Mouse (Mus musculus) left cerebral cortex, adult 8-10 months (tissue): ENCODE results near the gene Rsph6a. TPM values are rescaled to one million over a fixed set of nuclear protein-coding genes. Genes with fewer than 3 reads are reported as not detected.

Experiments used
- DNase-seq, 2 experiments: peaks; one replicate each; pipeline ENCODE4 v3.0.0; 2022; ENCODE audit warnings: low spot score in 2 of 2
- total RNA-seq, 4 experiments: library from RNA; stranded (reverse); gene quantifications; 2 replicates each; pipeline ENCODE4 v1.2.4; 2022

Rsph6a gene
- total RNA-seq: under 1 TPM in 3 of 4 experiments, not detected in 1; 0.24 to 0.79 (median 0.32) TPM

DNA sequence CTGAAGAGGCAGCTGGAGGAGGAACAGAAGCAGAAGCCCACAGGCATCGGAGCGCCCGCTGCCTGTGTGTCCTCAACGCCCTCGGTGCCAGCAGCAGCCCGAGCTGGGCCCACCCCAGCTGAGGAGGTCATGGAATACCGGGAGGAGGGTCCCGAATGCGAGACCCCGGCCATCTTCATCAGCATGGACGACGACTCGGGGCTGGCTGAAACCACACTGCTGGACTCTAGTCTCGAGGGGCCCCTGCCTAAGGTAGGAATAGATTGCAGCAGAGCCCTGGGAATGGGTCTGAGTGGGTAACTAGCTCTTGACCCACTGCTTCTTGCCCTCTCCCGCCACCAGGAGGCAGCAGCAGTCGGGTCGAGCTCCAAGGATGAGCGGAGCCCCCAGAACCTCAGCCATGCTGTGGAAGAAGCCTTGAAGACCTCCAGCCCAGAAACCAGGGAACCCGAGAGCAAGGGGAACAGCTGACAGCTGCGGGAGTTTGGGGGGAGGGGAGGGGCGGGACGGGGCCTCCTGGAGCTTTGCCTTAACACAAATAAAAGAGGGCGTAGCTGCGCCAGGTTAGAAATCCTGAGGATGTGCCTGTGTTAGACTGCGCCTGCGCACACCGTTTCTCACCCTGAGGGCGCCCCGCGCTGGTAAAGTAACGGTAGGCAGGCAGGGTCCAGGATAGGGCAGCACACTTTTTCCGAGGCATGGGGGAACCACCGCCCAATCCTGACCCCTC is at the start of gene Rsph6a:
Gene Rsph6a (plus strand): TSS at position 644 of the 730 bp plus-strand sequence.
- no peak for DNase-seq

DNA sequence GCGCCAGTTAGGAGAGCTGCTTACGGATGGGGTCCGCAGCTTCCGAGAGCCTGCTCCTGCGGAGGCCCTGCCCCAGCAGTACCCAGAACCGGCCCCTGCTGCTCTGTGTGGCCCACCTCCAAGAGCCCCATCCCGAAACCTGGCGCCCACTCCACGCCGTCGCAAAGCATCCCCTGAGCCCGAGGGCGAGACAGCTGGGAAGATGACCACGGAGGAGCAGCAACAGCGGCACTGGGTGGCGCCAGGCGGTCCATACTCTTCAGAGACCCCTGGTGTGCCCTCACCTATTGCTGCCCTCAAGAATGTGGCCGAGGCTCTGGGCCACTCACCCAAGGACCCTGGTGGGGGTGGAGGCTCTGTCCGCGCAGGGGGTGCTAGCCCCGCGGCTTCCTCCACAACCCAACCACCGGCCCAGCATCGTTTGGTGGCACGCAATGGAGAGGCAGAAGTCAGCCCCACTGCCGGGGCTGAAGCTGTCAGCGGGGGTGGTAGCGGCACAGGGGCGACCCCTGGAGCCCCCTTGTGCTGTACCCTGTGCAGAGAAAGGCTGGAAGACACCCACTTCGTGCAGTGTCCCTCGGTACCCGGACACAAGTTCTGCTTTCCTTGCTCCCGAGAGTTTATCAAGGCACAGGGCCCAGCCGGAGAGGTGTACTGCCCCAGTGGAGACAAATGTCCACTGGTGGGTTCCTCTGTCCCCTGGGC is 48.9 kb upstream of the Rsph6a start:
- DNase-seq: no peak

DNA sequence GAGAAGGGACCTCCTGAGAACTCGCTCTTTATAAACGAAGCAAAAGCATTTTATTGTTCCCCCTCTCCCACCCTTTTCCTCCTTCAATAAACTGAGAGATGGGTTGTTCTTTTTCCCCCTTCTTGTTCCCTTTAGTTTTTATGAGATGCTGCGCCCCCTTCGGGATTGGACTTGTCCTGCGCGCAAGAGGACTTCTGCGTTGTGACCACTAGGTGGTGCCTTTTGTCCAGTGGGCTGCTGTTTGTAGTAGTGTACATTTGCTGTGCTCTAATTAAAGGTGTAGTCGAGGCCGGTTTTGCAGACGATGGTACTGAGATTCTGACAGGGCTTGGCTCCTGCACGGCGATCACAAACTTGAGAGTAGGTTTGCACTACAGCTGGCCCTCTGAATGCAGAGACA is 48.0 kb upstream of the Rsph6a start:
- DNase-seq: peak; percentile 64 to 71

DNA sequence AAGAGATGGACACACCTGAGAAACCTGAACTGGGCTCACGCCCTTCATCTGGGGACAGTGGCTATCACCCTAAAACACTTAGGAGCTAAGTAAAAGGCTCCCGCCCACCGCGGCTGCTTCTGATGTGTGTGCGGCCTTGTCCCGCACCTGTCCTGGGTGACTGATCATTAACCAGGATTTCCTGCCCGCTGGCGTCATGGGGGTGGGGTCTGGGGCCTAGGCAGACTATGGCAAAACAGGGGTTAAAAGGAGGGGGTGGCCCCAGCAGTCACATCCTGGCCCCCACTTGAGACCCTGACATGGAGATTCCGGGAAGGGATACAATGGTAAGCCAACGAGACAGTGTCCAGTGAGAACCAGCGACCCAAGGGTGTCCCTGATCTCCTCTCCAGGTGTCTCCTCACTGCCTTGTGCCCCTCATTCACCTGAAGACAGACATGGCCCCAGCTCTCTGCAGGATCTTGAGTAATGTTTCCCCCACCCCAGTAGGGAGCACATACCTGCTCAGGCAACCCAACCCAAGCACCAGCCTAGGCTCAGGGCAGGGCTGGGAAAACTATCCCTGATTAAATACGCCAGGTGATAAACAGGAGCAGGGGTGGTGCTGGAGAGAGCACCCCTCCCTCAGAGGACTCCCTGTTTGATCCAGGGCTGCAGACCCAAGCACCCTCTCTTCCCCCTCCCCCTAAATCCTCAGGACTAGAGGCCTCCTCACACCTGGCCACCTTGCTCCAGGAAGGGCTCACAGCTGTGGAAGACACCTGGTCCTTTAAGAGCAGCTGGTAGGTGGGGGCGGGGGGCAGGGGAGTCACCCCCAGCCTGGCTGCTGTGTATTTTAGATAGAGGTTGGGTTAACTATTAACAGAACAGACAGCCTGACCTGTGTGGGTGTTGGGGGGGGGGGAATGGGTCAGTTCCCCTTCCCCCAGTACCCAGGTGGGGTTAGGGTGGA is 47.2 kb upstream of the Rsph6a start:
- no peak for DNase-seq

DNA sequence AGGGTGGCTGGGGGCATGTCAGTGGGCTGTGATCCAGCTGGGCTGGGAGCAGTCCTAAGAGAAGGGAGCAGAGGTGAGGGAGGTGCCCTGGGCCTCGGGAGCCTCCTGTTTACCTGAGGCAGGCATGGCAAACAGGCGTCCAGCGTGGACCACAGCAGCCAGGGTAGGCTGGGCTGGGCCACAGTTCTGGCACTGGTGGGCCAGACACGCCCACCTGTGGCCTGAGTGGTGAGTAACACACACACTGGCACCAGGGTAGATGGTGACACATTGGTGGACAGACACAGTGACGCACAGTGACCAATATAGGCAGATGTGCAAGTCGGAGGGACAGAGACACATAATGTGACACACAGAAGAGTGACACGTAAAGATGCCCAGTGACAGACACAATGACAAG is 43.9 kb upstream of the Rsph6a start:
- no peak for DNase-seq

DNA sequence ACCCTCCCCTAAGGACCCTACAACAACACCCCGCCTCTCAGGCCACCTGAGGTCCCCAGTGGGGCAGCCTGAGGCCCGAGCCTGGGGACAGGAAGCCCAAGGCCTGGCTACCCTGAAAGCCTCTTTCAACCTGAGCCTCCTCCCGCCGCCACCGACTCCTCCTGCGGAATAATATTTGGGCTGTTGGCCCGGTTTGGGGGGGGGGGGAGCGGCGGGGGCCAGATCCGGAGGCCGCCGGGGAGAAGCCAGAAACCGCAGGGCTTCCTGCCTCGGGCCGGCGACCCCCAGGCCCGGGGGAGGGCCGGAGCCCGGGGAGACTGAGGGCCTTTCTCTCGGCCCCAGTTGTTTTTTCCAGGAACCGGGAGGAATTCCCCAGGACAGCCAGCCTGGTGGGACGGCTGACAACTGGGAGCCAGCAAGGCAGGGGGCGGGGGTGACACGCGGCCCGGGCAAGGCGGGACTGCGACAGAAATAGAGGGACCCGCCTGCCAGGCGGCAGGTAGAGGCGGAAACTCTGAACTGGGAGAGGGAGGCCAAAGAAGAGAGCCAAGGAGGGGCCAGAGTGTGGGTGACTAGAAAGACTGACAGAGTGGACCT is 42.4 kb upstream of the Rsph6a start:
- DNase-seq: no peak

DNA sequence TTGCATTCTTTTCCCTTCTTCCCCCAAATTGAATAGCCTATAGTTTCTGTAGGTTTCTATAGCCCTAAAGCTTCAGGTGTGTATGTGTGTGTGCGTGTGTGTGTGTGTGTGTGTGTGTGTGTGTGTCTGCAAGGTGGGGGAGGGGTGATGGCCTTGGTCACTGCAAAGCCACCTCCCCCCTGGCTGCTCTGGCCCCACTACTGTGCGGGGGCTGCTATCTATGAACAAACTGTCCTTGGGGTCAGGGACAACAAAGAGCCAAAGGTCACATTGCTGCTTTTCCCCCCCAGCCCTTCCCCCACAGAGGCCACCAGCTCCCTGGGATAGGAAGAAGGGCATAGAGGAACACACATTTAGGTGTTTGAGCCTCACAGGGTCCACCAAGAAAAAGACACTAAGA is 41.6 kb upstream of the Rsph6a start:
- DNase-seq: no peak

DNA sequence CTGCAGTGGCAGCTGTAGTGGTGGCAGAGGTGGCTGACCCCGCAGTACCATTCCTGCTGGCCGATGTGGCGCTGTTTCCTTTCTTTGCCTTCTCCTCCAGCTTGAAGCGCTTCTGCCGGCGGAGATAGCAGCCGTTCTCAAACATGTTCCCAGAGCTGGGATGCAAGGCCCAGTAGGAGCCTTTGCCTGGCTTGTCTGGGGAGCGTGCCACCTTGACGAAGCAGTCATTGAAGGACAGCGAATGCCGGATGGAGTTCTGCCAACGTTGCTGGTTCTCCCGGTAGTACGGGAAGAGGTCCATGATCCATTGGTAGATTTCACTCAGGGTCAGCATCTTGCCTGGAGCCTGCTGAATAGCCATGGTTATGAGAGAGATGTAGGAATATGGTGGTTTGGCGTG is 40.0 kb upstream of the Rsph6a start:
- no peak for DNase-seq

DNA sequence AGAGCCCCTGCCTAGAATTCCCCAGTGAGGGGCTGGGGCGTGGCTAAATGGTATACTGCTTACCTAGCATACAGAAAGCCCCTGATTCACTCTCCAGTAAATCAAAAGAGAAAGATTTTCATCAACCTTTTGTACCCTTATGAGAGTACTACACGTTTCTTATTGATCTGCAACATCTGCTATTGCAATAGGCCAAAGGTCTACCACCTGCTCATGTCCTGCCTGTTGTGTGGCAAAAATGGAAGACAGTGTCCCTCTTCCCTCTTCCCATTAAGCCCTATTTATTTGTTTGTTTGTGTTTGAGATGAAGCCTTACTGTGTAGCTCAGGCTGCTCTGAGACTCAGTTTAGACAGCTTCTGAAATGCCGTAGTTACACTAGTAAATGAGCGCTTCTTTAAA is 38.4 kb upstream of the Rsph6a start:
- DNase-seq: no peak

DNA sequence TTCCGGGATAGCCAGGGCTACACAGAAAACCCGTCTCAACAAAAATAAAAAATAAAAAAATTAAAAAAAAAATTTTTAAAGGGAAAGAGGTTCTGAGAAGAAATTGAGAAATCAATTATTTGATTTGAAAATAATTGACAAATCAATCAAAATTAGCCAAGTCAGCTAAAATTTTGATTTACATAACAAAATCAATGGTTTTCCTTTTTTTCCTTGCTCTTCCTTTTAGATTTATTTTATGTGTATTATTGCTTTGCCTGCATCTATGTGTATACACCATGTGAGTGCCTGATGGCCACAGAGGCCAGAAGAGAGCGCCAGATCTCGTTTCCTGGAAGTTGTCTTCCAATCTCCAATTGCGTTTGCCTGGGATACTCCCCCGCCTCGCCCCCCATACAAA is 36.6 kb upstream of the Rsph6a start:
- no peak for DNase-seq

DNA sequence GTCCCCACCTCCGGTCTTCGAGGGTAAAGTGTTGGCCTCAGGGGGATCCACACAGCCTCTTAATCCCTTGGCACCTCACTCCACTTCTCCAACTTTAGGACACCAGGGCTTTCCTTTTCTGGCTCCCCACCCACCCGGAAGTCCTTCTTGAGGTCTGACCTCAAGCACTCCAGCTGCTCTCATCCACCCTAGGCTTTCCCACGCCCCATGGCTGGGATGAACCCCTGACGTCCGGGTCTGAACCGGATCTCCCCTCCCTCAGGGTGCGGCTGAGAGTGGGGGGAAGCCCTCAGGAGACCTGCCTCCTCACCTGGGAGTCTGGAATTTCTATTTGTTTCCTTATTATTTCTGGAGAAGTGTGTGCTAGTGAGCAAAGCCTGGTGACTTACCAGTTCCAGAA is 33.4 kb upstream of the Rsph6a start:
- no peak for DNase-seq

DNA sequence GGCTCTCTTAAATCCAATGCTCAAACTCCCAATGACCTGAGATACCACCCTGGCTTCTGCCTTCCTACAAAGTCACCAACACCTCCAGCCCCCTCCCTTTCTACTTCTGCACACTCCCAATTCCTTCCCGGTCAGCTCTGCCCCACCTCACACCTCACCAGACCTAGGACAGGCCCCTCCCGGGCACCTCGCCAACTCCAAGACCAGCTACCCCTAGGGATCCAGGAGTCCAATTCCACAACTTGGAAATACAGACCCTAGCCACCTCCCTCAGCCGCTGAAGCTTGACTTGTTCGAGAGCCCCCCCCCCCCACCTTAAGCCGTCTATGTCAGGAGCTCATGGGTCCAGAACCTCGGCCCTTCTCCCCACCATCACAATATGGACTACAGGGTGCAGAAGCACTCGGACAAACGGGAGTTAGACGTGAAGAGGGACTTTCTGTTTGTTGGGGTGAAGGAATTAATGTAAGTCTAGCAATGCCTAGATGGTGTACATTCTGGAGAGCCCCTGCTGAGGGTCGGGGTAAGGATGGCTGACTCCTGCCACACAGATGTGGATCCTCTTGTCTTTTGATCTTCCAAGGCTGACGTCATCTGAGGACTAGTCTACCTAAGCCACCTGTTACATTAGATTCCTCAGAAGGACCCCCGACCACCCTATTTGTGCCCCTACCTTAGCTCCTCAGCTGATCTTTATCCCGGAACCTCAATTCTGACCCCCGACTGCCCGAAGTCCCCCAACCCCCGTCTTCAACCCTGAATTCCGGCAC is 32.1 kb upstream of the Rsph6a start:
- DNase-seq: no peak

DNA sequence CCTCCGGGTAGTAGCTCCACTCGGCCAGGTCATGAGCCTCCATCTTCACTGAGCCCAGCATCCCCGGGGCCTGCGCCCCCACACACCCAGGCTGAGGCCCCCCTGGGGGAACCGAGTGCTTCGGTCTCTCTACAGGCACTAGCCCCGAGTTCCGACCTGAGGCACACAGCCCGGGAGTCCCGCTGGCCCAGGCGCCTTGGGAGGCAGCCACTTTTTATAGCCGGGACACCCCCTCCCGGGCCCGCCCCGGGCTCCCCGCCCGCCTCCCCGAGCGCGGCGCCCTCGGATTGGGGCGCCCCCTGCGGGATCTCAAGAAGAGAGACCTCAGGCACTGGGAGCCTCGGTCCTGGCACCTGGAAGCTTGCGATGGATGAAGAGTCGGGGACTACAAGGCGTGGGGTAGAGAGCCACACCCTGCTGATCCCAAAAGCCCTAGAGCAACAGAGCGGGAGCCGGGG is 31.1 kb upstream of the Rsph6a start, which contains the start of gene Foxa3:
Gene Foxa3 (minus strand): TSS at position 182 of the 458 bp plus-strand sequence.
- DNase-seq: peak in 1 of 2 experiments; percentile 54

DNA sequence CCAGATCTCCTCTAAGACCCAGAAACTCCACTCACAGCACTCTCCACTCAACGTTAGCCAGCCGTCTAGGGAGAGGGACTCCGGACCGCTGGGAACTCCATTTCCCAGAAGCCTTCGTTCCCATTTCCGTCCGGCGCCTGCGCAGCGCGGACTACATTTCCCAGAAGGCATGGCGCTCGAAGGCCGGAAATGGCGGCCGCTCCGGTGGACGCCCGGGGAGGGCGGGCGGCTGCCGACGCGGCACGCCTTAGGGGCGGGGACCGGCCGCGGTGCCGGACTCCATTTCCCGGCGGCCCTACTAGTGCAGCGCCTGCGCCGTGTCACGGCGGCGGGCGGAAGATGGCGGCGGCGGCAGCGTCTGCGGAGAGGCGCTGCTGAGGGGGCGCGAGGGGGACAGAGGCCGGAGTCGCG is 30.4 kb upstream of the Rsph6a start, which contains the start of gene Sympk:
Gene Sympk (plus strand): TSS at position 282 of the 411 bp plus-strand sequence.
- DNase-seq: peak; percentile 81 to 94

DNA sequence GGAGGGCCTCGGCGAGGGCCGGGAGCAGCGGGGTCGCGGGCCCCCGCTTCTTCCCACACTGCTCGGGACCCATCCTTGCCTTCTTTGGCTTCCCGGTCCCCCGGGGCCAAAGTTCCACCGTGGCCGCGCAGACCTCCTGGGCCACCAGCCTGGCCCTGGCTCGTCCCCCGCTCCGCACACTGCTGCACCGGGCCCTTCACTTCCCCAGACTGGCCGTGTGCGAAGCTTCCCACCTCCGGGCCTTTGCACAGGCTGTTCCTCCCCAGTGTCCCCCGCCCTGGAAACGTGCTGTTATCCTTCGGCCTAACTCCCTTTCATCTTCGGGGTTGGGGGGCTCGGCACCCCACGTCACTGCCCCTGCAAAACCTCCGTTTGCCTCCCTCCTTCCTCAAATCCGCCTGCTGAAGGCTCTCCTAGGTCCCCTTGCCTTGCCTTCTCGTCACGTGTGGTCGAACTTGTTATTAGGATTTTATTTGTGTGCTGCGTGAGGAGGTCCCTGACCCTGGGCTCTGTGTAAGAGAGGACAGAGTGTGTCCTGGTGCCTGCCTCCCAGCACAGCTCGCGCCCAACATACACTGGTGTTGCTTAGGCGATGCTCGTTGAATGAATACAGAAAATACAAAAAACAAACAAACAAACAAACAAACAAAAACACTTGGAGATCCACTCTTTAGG is 29.8 kb upstream of the Rsph6a start:
- DNase-seq: no peak

DNA sequence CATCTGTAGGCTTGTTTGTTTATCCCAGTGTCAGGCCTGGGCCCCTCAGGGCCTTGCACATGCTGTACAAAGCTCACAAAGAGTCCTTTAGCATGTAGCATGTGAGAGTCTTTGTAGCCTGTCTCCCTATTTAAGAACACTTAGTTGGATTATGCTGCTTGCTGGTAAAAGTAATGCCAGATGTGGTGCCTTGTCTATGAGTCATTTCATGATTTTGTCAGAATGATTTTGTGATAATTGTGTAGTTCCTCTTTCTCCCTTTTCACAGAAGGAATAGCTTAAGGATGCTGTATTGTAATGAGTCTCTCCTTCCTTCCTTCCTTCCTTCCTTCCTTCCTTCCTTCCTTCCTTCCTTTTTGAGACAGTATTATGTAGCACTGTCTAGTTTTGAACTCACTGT is 26.4 kb upstream of the Rsph6a start:
- DNase-seq: no peak

DNA sequence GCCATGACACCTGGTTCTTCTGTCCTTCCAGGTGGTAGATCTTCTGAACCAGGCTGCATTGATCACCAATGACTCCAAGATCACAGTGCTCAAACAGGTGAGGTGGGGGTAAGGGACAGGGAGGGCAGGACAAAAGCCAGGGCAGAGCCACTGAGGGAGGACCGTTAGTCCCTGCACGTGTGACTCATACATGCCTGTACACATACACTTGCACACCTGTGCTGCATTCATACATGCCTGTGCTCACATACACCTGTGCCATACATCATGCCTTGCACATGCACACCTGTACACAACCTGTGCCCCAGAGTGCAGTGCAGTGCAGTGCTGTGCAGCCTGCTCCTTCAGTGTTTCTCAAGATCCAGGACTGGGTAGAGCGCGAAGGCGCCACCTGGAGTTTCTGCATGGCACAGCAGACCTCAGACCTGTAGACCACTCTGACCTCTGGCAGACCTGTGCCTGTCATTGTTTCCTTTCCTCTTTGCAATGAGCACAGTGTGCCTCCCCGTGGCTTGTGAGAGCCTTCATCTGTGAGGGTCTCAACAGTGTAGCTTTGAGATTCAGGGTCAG is 25.3 kb upstream of the Rsph6a start:
- DNase-seq: no peak

DNA sequence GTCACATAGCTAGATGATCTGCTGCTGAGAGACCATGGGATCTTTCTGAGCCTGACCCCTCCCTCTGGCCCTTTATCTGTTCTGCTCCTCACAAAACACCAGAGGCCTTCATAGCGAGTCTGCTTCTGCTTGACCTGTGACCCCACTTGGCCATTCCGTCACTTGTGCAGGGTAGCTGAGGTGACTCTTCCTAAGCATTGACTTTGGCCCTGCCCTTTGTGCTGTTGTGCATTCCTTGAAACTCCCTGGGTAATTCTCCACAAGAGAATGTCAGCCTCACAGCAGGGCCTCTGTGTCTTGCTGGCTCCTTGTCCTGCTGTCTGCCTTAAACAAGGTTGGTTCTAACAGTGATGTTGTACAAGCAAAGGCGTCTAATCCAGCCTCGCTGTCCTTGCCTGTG is 22.8 kb upstream of the Rsph6a start:
- DNase-seq: no peak

DNA sequence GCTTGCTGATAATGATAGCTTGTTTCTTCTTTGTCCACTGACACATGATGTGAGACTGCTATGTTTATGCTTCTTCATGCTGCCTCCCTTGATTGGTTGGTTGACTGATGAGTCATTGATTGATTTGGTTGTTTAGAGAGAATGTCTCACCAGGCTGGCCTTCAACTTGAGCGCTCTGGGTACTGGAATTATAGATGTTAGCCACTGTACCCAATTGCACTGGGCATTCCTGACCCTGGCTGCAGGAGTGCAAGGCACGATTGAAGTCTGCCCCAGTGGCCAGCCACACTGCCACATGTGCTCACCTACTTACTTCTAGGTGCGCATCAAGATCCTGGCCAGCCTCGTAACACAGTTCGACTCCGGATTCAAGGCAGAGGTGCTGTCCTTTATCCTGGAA is 9.9 kb upstream of the Rsph6a start:
- no peak for DNase-seq
